Mouse (Mus musculus): ENCODE measurements around the gene Lrrc1. TPM values are rescaled to one million over a fixed set of nuclear protein-coding genes. Genes with fewer than 3 reads are reported as not detected.
A peak's percentile ranks its signal among the peaks of the same experiment; 100 is the strongest.

Lrrc1 gene
- total RNA-seq, 4 experiments from 2014 or later: 5.7 to 9.2 (median 7.9) TPM

DNA sequence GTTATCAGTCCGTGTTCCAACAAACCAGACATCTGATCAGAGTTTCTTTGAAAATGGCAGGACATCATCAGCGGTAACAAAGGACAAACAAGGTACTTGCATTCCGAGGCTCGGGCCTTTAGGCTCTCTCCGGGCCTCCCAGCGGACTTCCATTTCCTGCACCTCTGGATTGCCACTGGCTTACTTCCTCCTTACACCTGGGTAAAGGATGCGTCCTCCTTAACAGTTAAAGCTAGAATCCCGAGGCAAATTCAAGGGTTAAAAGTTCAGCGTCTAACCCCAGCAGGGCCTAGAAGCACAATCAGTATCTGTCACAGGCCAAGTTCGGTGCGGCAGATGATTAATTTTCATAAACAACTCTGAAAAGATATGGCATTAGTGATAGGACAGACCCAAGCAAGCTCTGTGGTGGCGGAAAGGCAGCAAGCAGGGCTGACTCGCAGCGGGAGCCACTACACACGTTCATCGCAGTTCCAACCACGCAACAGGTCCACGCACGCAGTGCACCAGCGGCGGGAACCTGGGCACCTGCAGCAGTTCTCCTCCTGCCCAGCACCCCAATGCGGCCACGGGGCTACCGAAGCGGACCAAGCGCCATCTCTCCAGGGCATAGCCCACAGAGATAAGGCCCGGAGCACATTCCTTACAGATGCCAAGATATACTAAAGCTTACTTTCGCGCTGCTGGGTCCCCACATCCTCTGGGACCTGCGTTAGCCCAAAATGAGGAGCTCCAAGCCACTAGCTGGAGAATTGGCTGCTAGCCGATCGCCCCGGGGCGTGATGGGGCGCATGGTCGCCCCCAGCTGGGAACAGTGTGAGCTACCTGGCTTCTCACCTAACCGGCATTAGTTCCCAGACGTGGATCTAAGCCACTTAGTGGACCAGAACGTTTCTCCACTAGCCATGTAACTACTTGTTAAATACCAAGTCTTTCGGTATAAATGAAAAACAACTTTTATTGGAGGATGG is 1.0 kb downstream of the Lrrc1 start:
- peak in 1 of 2 experiments; percentile 31 for DNase-seq (ENCODE audit: low spot score in 2 of 2)

DNA sequence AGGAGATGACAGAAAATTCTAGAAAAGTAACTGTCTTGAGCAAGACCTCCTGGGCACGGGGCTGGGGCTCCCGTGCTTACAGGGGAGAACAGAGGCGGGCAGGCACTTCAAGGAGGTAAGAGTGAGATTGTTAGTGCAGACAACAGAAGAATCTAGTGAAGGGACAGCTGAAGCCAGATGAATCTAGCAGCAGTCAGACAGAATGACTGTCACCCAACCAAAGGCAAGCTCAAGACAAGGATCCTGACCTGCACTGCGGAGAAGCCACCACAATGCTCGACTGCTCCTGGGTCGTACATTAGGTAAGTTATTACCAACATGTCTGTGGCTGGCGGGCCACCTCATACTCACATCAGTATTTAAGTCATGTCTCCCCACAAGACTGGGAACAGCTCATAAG is 3.1 kb downstream of the Lrrc1 start:
- no peak for DNase-seq (ENCODE audit: low spot score in 2 of 2)

DNA sequence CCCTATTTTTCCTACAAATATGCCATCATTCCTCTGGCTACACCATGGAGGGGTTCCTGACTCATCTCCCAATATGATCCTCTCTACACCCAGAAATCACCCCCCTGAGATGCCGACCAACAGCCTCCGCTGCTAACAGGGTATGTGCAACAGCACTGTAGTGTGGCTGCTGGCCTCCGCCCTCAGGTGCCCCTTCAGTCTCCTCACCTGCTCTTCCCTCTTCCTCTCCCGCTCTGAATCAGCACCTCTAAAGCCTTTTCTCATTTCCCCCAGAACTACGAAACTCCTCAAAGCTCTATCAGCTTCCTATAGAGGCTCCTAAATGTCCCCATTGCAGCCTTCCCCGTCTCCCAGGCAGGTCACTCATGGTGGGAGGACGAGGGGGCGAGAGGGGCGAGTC is 5.4 kb downstream of the Lrrc1 start:
- DNase-seq (ENCODE audit: low spot score in 2 of 2): no peak

DNA sequence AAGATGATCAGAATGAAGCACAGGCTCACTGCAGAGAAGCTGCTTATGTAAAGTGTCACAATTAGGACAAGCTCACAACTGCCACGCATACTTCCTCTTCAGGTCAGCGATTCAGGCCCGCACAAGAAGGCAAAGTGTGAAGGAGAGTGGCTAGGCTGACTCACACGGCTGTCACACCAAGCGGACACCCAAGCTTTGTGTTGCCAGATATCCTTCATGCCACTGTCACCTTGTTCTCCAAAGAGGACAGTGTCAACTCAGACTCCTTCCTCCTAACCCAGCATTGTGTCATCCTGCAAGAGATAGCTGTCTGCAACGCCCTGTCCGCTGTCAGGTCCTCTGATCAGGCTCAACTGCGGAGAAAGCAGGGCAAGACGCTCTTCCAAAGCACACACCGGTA is 7.3 kb downstream of the Lrrc1 start:
- no peak for DNase-seq (ENCODE audit: low spot score in 2 of 2)

DNA sequence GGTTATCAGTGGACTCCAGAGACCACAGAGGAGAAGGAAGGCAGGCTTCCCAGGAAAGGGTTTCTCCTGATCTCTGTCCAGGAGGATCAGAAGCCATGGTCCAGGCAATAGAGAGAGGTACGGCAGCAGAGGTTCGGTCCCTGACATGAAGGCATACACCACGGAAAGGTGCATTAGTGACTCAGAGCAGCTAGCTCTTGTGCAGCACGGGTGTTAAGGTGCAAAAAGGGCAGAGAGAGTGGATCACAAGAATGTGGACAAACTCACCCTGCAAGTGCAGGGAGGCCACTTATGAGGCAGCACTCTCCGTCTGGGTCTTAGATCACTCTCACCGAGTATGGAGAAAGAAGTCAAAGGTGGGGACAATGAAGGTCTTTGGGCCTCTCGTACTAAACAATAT is 7.8 kb downstream of the Lrrc1 start:
- no peak for DNase-seq (ENCODE audit: low spot score in 2 of 2)

DNA sequence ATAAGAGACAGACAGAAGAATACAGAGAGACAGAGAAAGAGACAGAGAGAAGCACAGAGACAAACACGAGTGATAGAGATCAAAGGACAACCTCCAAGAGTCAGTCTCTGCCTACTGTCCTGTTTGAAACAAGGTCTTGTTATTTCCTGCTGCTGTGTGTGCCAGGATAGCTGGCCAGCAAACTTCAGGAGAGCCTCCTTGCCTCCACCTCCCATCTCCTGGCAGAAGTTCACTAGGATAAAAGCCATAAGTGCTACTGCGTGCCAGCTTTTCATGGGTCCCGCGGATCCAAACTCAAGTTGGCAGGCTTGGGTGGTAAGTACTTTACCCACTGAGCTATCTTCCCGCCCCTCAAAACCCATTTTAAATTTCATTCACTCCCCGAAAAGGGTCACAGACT is 8.4 kb downstream of the Lrrc1 start:
- no peak for DNase-seq (ENCODE audit: low spot score in 2 of 2)

DNA sequence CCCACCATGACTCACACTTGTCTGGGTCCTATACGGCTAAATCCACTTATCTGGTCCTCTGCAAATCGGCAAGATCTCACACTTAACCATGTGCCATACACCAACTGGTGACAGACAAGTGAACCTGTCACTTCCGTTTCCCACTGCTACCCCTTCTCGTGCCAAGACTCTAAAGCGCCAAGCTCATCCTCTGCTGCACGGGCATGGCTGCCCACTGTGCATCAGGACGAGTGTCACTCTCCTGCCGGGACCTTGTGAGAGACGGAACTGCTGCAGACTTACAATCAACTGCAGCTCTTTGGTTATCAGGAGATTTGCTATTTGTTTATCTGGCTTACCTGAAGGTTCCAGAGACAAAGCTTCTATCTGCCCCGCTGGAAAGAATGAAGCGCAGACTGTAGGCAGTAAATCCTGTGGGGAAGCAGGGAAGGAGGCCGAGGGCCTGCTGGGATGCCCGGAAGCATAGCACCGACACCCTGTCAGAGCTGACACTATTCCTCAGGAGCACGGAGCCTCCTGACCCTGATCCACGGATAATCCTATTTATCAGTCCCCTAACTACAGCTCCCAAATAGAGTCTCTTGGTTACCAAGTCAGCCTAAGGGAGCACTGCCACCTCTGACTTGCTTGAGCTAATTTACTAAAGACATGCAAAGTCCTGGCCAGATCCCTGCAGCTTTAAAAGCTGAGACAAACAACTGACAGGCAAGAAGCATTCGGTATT is 9.5 kb downstream of the Lrrc1 start:
- DNase-seq (ENCODE audit: low spot score in 2 of 2): no peak

DNA sequence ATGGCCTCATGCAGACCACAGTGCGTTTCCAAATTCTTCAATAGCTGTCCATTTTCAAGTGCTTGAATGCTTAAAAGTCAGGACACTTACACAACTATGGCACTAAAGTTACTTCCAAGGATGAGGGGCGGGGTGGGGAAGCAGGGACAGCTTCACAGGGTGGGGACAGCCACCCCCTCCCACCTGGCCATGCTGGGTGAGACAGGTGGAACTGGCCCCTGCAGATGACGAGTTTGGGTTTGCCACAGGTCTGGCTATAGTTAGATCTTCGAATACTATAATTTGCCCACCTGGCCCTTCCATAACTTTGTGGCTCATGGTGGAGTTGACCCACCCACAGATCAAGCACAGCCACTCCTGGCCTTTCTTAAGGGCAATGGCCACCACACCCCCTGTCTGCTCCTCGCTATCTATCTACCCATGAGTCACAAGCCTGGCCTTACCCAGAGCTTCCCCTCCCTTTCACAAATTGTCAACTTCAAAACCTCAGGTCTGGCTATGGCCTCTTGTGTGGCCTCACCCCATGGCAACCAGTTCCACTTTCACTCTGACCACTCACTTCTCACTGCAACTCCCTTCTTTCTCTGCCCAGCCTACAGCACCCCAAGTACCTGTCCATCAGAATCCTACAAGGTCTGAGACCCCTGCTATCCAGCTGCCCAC is 16.2 kb downstream of the Lrrc1 start:
- no peak for DNase-seq (ENCODE audit: low spot score in 2 of 2)

DNA sequence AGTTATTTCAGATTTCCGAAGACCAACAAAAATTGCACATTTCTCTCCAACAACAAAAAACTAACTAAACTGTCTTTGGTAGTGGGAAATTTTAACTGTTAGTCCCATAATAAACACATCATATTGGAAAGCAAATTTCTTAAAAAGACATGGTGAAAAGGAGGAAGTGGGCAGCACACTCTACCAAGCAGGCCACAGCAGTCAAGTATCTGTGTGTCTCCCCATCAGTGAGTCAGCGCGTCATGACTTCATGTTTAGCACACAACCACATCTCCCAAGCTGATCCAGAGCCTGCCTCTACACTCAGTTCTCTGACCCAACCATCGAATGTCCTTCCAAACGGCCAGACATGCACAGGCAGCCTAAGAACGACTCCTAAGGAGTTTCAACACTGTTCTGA is 17.5 kb downstream of the Lrrc1 start:
- DNase-seq (ENCODE audit: low spot score in 2 of 2): no peak

DNA sequence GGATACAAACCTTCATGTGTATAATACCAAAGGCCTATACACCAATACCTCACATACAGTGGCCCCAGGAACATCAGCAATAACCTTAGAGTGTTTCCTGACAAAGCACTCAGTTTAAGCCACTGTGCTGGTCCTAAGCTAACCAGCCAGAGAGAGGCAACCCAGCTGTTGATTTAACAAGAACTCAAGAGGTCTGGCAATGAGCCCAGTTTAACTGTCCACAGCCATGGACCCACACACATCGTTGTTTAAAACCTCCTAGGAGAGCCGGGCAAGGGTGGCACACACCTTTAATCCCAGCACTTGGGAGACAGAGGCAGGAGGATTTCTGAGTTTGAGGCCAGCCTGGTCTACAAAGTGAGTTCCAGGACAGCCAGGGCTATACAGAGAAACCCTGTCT is 18.0 kb downstream of the Lrrc1 start:
- no peak for DNase-seq (ENCODE audit: low spot score in 2 of 2)

DNA sequence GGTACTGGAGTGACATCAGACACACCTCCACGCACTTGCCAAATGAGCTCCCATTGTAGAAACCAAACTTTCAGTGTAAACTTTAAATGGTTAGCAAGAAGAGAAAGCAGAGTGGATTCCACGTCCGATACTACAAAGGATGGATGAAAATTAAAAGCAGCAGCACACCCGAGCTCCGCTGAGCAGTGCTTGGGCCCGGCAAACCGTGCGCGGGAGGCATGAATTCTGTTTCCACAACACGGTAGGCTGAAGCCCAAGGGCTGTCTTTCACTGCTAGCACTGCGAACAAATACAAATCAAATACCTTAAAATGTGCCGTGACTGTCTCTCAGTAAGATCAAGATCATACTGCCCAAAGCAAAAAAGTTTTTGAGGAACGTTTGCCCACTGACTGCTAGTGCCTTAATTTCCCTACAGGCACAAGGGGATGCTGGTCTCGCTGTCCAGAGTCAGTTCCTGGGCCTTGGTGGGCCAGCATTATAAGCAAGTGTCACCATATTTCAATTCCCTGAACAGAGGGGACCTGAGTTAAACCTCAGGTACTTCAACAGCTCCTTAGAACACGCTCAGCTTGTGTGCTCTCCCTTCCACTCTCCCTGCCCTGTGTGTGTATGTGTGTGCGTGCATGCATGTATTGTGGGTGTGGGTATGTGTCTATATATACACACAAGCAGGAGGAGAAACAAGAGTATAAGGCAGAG is 18.9 kb downstream of the Lrrc1 start:
- peak in 1 of 2 experiments; percentile 26 for DNase-seq (ENCODE audit: low spot score in 2 of 2)

DNA sequence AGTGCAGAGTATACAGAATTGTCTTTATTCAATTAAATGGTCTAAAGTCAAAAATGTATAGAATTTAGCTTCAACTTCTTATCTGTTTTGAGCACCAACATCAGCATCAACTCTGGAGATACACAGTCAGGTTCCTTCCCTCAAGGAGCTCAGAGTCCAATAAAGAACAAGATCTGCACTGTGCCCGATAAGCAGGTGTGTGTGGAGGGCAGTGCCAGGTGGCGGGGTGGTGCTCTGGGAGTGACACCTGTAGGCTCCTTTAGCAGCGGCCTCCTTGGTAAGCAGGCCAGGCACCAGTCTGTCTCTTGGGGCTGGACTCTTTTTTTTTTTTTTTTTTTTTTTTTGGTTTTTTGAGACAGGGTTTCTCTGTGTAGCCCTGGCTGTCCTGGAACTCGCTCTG is 20.9 kb downstream of the Lrrc1 start:
- no peak for DNase-seq (ENCODE audit: low spot score in 2 of 2)

DNA sequence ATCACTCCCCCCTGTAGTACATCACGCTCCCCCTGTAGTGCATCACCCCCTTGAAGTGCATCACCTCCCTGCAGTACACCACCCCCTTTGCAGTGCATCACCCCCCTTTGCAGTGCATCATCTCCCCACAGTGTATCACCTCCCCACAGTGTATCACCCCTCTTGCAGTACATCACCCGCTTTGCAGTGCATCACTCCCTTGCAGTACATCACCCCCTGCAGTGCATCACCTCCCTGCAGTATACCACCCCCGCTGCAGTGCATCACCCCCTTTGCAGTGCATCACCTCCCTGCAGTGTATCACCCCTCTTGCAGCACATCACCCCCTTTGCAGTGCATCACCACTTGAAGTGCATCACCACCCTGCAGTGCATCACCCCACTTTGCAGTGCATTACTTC is 22.2 kb downstream of the Lrrc1 start:
- no peak for DNase-seq (ENCODE audit: low spot score in 2 of 2)

DNA sequence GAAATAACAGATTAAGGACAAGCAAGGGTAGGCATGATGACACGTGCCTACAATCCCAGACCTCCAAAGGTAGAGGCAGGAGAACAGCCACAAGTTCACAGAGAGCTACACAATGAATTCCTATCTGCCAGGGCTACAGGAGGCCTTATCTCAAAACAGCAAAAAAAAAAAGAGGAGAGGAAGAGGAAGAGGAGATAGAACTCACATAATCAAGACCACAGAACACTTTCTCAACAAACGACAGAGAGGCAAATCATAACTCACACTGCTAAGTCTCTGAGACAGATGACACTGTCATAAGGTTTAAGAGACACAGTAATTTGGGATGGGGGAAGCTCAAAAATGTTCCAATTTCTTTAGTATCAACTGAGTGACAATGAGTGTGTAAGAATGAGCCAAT is 25.5 kb downstream of the Lrrc1 start:
- no peak for DNase-seq (ENCODE audit: low spot score in 2 of 2)

DNA sequence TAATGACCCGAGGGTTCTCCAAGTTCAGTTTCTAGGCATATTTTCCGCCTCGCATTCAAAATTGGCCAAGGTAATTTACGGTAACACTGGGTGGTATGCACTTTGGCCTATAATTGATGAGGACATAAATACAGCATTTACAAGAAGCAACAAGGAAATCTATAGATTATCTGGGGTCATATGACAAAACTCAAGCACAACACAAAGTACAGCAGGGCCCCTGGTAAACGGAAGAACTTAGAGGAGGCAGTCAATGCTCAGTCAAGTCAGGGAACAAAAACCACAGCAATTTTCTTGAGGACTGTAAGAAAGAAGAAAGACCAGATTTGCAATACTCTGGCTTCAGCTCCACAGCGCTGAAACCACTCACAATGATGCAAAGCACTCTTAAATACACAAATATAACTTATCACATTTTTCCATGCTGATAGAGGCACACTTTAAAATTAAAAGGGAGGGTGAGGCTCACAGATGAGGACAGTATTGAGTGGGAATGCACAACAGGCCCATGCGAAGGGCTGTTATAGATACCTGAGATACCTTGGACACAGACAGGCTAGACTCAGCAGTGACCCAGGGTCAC is 27.8 kb downstream of the Lrrc1 start:
- DNase-seq (ENCODE audit: low spot score in 2 of 2): no peak

DNA sequence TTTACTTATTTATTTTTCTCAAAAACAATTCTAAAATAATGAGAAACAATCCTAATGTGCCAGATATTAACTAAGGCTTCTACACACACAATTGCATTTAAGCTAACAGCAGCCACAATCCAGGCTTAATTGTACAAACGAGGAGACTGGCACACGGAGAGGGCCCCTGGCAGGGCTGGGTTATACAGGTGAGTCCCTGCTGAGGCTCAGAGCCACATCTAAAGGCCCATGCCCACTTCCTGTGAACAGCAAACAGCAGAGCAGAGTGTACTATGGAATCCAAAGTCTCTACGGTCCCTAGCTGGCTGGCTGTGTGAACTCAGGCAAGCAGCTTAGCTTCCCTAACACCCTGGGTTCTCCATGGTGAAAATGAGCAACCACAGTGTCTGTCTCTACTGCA is 30.8 kb downstream of the Lrrc1 start:
- no peak for DNase-seq (ENCODE audit: low spot score in 2 of 2)

DNA sequence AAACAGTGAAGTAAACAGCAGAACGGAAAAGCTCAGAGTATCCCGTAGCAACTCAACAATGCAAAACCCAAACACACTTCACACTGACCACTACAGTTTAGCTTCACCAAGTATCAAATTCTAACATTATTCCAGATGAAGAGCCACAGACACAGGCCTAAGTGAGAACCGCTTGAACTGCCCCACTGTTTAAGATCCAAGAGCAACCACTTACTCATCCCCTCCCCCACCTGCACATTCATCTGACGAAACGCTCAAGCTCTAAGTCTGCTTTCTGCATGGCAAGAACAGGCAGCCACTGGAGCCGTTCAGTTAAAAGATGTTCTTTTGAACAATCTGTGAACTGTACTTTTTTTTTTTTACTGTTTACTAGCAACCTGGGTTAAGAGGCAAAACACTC is 32.5 kb downstream of the Lrrc1 start:
- no peak for DNase-seq (ENCODE audit: low spot score in 2 of 2)

DNA sequence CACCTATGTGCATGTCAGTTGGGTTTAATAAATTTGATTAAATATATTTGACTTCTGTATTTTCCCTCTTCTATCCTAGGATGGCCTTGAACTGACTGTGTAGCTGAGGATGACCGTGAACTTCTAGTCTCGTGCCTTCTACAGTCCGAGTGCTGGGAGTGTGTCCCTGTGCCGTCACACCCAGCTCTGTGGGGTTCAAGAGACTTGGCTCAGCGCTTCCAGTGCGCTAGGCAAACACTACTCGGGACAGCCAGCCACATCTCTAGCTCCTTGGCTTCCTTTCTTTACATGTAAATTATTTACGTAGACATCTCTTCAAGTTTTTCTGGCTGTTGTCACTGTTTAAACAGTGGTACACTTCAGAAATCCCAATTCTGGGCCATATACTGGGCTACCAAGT is 34.1 kb downstream of the Lrrc1 start:
- no peak for DNase-seq (ENCODE audit: low spot score in 2 of 2)

DNA sequence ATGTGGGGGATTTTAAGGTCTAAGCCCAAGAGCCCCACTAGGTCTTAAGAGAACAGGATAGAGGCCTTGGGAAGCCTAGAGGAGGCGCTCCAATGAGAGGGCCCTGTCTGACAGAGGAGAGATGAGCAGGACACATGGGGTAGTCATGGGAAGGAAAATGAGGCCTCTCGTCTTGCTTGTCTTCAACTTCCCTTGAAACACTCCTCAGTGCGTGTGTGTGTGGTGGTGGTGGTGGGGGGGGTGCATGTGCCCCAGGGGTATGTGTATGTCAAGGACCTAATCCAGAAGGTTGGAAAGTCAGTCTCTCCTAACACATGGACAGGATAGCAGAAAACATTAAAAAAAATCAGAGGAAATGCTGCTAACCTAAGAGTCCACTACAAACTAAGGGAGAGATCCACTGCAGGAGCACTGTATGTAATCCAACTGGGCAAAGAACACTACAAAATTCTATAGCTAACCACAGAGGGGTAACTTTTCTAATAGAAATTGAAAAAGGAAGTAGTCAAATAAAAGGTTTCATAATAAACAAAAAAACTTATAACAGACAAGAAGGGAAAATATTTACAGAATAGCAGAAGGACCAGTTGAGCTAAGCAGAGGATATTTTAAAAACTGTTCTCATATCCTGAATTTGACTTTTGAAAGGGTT is 36.8 kb downstream of the Lrrc1 start:
- no peak for DNase-seq (ENCODE audit: low spot score in 2 of 2)

DNA sequence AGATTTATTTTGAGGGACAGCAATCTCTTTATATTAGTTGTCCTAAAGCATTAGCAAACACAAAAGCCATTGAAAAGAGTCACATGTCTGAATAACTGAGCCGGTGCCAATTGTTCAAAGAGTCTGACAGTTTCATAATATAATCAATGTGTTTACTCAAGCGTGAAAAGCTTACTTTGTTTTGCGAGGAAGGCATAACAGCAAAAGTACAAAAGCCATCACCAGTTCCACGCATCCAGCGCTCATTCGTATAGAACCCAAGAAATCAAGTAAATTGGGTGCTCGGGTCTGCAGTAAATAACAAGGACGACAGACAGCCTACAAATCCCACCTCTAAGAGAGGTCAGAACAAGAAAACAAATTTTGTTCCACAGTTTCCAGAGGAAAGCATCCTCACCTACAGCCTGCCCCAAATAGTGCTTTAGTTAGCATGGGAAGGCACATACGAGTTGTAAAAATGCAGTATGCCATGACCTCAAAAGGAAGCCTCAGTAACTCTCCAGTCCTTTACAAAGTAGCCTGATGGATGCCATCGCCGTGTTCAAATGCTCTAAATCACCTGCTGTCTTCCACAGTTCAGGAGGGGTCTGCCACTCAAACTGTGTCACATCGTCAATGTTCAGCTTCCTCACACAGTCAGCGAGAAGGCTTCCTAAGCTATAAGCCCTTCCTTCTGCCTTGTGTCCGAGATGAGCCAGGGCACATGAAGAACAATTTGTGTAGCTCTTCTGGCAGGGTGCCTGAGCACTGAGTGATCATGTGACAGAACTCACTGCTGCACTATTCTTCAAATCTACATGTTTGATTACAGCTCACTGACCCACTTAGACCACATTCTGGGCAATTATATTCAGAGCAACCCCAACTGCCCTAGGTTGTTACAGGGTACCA is 41.9 kb downstream of the Lrrc1 start:
- peak in 1 of 2 experiments; percentile 30 for DNase-seq (ENCODE audit: low spot score in 2 of 2)
